Mouse (Mus musculus) cerebellum, adult 11-12 months (tissue): ENCODE results near the gene Sept3.

Source experiments
- DNase-seq: peaks from one replicate; pipeline ENCODE4 v3.0.0; 2022

Gene Sept3

DNA sequence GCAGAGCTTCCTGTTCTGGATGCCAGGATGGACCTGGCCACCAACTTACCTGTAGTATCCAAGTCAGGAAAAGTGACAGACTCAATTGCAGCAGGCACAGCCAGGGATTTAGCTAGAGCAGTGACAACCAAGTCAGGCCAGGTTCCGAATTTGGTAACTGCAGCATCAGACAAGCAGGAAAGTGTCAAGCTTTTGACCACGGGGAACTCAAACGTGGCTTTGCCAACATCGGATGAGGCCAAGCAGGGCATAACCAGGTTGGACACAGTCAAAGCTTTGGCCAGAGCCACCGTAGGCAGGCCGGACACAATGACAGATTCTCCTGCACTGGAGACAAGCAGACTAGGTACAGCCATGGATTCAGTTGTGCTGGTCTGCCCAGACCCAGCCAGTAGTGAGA is 2.4 kb upstream of the Sept3 start:
- DNase-seq: peak; percentile 71

DNA sequence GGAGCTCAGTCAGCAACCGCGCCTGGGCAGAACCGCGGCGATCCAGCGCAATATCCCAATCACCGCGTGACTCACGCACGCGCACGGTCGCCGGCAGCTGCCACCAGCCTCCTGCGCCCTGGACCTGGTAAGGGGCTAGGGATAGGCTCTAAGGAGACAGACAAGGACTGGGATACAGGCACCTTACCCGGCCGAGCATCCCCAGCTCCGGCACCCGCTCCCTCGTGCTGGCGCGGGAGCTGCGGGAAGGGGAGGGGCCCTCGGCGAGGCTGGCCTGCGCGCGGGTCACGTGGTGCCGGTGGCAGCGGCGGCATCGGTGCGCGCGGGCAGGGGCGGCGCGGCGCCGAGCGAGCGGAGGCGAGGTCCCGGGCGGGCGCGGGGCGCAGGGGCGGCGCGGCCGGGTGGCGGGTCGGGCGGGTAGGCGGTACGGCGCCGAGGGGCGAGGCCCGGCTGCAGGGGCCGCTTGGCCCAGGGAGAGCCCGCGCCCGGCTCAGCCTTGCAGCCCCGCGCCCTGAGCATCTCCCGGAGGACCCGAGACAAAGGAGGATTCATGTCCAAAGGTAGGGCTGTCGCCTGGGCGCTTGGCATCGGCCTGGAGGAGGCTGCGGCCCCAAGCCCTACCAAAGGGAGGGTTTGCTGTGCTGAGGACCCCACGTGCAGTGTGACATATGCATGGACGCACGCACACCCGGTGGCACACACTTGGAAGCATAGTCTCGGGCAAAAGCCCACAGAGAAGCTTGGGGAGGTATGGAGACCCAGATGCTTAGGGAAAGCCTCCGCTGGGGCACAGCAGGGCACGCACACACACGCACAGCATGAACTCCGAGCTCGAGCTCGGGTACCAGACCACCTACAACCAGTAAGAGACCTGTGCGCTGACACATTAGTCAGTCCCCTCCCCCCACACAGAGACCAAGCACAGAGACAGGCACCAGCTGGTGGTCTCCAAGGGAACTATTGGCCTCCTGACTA is 521 bp downstream of the Sept3 start:
- peak; percentile 85 for DNase-seq

GRCm38 (mm10) chr15:82277591-82277990 is 2.9 kb downstream of the Sept3 start:
- peak; percentile 94 for DNase-seq

DNA sequence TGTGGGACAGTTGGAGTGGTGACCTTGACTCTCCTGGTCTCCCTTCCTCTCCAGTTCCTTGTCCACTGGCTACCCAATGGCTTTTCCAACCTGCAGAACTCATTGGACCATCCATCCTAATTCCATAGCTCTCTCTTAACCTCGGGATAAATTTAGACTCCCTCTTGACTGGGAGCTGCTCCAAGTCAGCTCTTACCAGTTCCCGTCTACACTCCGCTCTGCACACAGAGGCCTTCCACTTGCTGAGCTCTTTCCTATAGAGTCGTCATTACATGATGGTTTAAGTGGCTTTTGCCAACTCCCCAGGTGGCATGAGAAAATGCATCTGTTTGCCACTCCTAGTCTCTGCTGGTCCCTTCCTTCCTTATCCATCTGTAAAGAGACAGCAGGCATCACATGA is 5.9 kb downstream of the Sept3 start:
- peak; percentile 42 for DNase-seq

DNA sequence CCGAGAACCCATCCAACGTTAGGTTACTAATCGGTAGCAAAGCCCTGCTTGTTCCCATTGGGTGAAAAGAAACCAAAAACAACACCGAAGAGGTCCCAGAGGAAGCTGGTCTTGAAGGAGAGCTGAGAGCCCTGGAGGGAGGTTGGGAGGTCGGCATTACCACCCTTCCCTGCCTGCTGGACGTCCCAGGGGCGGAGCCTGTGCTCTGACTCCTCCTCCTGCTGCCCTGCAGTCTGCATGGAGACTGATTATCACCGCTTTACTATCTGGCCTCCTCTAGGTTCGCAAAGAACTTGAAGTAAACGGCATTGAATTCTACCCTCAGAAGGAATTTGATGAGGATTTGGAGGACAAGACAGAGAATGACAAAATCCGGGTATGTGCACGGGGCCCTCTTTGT is 11.5 kb downstream of the Sept3 start:
- DNase-seq: no peak

DNA sequence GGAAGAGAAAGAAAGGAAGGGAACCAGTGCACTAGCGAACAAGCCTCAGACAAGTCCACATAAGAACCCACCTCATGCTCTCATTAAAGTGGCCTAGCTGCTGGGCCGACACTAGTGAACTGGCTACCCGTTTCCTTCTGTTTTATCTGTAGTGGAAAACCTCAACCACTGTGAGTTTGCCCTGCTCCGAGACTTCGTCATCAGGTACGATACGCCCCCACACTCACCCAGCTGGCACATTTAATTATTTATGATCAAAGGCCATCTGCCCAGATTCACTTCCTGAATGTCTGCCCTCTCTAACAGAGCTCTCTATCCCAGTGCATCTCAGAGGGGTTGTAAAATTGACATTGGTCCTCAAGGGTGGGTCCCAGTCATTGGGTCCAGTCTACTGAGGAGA is 15.6 kb downstream of the Sept3 start:
- DNase-seq: no peak

- DNase-seq: no peak
These were observed 18.2 kb downstream of the Sept3 start for GRCm38 (mm10) chr15:82292851-82293250.

GRCm38 (mm10) chr15:82293271-82293711 is 18.6 kb downstream of the Sept3 start:
- DNase-seq: peak; percentile 34

DNA sequence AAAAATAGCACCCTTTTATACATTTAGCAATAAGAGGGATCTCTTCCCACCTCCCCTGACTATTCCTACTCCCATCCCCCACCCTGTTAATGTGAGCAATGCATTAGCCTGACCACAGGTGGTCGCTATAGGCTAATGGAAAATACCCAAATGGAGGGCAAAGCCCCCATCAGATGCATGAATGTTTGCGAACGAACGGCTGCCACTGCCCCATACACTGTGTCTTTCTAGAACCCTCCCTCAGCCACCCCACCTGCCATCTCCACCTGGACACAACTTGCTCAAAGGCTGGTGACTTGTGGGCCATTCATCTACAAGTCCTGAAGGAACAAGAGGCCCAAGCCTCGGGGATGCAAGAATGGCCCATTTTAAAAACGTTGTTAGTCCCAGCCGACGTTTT is 19.4 kb downstream of the Sept3 start:
- no peak for DNase-seq

DNA sequence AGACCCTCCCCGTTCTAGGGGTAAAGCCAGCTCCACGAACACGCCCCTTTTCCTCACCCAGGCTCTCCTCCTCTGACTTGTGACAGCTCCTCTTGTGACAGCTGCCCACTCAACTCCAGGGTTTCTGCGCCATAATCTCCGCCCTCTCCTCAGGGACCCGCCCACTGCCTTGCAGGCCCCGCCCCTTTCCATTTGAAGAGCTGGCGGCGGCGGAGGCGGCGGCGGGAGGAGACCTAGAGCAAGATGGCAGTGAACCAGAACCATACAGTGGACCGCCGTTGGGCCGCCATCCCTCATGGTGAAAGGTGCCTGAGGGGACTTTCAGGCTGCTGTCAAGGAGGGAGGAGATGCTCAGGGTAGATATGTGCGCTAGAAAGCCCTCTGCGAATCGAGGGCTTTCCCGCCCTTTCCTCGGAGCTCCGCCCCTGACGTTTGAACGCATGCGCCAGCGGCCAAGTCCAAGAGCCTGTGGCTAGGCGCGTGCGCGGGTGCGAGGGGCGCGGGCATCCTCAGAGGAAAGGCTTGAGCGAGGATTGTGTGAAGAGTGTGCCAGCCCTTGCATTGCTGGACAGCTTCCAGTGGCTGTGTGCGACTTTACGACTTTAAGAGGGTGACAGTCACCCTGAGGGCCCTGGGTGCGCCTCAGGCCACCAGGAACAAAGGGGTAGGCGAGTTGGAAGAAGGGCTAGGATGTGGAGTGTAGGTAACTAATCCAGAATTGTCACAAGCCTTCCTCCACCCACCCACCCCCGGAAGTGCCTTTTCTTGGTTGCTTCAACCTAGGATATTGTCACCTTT is 24.3 kb downstream of the Sept3 start, which contains the start of gene Wbp2nl:
Wbp2nl (plus strand) TSS at position 191 of the 798 bp plus-strand sequence.
- DNase-seq: no peak

DNA sequence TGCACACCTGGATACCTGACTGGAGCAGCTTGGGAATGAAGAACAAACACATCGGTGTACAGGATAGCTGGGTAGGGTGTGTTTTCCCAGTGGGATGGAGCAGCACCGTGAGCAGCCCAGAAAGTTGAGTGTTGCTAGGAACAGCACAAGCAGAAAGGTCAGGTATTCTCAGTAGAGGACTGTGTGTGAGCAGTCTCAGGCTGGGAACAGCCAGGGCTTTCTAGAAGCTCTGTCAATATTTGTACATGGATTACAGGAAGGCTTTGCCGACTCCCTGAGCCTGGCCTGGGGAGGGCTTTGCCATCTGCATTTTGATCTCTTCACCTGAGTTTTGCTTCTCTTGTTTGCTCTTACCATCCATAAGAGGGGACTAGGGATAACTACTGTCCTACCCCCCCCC is 32.4 kb downstream of the Sept3 start:
- no peak for DNase-seq

DNA sequence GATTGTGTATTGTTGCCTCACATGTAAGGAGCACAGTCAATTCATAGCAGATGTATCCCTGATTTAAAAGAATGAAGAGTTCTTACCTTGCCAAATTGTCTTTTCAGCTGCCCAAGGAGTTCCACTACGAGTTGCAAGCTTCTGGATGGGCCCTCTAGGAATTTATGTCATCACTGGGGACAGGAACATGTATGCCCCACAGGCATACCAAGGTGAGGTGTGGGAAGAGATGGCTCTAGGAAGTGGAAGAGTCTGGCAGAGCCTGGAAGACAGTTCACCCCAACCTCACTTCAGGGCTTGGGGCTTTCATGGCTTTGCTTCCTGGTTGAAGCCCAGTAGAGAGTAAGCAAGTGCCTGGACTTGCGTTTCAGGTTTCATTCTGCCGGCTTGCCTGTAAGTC is 33.7 kb downstream of the Sept3 start:
- no peak for DNase-seq

DNA sequence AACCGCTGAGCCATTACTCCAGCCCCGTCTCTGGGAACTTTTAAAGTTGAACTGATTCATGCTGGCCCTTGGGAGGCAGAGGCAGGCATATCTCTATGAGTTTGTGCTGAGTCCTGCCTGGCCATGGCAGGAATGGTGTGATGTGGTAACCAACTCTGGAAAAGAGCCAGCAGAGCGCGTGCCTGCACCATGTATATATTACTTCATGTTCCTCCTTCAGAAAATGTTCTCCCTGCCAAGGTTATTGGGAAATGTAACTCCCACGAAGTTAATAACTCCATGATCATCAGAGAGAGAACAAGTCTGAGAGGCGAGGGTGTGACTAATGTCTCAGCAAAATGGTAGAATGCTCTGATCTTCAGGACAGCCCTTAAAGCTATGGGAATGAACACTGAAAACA is 43.1 kb downstream of the Sept3 start:
- DNase-seq: no peak

GRCm38 (mm10) chr15:82319613-82320012 is 44.9 kb downstream of the Sept3 start:
- no peak for DNase-seq

DNA sequence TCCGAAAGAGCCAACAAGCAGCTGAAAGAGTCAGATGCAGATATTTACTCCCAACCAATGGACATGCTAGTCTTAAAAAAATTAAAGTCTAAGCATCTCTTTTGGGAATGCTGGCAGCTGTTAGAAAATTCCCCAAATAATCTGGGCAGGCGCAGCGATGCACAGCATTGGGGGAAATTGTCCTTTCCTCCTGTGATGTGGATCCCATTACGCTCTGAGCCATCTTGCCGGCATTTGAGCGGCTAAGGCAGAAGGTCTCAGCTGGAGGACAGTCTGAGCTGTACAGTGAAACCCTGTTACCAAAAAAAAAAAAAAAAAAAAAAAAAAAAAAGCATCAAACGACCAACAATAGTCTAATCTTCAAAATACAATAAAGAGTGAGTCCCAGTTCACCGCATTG is 47.5 kb downstream of the Sept3 start:
- no peak for DNase-seq

DNA sequence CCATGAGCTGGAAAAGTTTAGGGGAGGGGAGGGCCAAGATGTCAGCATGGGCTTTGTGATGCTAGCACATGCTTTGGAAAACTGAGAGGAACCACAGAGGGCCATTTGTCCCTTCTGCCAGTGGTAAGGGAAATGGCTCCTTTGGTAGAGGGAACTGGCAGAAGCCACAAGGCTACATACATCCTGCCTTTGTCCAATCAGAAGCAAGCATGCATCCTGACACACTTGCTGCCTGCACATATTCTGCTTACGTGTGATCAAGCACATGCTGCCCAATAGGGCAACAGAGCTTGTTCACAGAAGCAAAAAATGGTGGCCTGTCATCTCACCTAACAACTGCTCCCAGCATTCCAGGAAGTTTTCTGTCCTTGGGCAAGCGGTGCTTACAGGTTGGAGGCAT is 50.7 kb downstream of the Sept3 start:
- DNase-seq: no peak

- DNase-seq: peak; percentile 72
These were observed 60.5 kb downstream of the Sept3 start for GRCm38 (mm10) chr15:82335194-82335593.

DNA sequence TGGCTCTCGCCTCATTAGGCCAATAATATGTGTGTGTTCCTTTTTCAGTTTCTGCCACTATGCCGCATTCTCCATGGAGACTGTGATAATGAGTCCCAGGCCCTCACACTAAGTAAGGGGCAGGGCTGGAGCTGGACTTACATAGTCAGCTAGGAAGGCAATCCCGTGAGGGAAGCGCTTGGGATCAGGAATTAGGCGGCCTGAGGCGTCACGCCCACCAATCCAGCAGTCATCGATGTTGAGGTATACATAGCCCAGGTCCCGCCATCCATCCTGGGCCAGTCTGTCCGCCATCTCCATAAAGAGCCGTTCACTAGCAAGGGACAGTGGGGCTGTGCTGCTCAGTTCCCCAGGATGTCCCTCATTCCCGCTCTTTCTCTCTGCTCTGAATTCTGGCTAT is 61.9 kb downstream of the Sept3 start:
- DNase-seq: no peak

DNA sequence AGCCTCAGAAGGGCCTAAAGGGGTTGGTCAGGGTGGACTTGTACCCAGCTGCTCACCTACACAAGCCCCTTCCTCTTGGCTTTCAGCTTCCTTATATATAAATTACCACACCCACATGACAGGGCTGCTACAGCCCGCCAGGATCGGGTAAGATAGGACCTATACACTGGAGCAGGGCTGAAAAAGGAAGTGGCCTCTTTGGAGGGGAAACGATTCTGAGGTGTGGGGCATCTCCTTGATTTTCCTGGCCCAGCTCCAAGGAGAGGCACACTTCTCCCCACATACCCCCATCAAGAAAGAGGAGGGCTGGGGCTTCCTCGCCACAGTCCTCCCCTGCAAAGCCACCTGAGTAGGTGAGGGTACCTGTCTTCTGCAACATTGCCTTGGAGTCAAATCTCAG is 63.2 kb downstream of the Sept3 start:
- peak; percentile 51 for DNase-seq

- DNase-seq: peak; percentile 96
These were observed 64.0 kb downstream of the Sept3 start, which contains the start of the genes Naga, Pheta2 and Smdt1 for GRCm38 (mm10) chr15:82338593-82339112. Gene Naga, minus strand, starts transcription at chr15:82338925. Gene Pheta2, plus strand, starts transcription at chr15:82338942. Gene Smdt1, plus strand, starts transcription at chr15:82338959.

DNA sequence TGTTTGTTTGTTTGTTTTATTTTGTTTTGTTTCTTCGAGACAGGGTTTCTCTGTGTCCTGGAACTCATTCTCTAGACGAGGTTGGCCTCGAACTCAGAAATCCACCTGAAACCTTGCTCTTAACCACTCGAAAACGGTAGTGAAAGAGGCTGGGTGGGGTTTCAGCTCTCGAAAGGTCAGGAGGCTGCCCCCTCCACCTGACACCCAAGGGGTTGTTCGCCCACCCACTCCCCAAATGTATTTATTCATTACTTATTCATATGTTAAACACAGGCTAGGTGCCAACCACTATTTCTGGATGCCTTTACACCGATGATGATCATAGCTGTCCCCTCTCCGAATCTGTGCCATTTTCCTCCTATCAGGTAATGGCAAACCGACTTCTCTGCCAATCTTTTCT is 64.5 kb downstream of the Sept3 start:
- no peak for DNase-seq

DNA sequence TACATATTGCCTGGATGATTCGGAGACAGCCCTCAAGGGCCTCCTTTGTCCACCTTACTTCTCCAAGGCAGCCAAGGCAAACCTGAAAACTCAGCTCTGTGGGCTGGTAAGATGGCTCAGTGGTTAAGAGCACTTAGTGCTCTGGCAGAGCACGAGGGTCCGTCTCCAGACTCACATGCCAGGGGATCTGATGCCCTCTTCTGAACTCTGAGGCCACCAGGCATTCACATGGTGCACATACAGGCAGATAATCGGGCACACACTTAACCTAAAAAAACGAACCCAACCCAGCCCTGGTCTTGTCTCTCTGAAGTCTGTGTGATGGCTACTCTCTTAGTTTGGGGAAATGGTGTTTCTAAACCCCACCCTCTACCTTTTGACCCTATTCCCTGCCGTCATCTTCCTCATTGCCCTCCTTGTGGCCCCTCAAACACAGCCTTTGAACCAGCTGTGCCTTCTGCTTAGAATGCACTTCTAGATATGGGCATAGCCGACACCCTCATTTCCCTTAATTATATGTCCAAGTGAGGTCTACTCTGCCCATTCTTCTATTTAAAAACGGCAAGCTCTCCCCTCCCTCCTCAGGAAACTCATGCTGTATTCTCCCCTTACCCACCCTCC is 65.1 kb downstream of the Sept3 start:
- no peak for DNase-seq
